Mouse (Mus musculus) granulocyte monocyte progenitor cell, adult 5-6 weeks (primary cell): ENCODE data around the gene Pnmal2. TPM values are rescaled to one million over a fixed set of nuclear protein-coding genes. Genes with fewer than 3 reads are reported as not detected.

Experiments
- ATAC-seq: replicated peaks from 2 replicates; pipeline ENCODE4 v1.8.0; 2016; ENCODE audit warnings: mild to moderate bottlenecking, moderate TSS enrichment, inconsistent platforms; ENCODE audit not compliant: poor library complexity, severe bottlenecking
- total RNA-seq, 2 experiments: library from RNA; stranded (forward) in 1 of 2; stranded (reverse) in 1 of 2; fragments of 200-712, 200-1000 nt in 1 of 2; fragments of >200 nt in 1 of 2; fragmentation: Nextera tagmentation in 1 of 2; gene quantifications; 2 replicates each; pipeline ENCODE4 v1.2.3; 2014 to 2017

Gene Pnmal2
- total RNA-seq, 2 experiments from 2014 or later = not detected

DNA sequence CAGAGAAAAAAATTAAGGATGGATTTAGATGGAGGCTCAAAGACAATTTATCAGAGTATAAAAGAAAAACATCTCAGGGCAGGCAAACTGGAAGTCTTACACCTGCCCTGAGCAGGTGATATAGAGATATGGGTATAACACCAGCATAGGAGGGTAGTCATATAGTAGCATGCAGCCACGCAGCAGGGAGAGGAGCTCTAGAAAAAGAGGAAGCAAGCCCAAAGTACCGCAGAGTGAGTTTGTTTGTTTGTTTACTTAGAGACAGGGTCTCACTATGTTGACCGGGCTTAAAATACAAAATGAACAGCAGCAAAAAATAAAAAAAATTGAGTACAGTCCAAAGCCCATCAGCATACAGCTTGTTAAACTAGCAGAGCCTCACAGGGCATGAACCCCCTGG is 26.7 kb downstream of the Pnmal2 start:
- peak; percentile 32; the same call in 1 of the 2 replicates for ATAC-seq

DNA sequence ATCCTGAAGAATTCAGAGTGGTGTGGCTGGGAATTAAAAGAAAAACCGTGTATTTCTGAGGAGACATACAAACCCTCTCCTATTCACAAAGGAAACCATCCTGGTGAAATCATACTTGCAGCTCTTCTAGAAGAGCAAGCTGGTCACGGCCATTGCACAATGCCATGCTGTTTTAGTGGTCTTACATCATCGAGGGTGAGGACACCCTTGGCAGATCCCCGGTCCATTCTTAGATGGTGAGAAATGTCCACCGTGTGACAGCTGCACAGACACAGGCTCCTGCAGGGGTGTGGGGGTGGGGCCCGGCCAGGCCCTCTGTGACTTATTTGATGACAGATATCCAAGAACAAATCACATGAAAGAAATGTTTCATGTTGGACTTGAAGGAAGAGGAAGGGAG is 29.5 kb downstream of the Pnmal2 start:
- ATAC-seq = peak; percentile 99

DNA sequence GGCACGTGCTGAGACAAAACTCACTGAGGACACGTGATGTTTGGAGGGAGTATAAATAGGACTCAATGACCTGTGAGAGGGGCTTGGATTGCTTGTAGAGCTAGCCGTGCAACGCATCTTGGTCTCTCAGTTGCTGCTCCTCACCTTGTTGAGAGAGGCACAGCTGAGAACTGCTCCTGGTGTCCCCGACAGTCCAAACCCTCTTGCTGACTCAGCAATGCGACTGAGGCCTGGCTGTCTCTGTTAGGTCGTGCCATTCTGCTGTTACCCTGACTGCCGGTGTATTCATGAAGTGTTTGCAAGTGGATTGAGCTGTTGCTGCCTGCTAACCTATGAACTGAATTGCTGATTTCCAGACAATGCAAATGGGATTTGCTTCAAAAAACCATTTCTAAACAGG is 31.8 kb downstream of the Pnmal2 start:
- ATAC-seq = no peak

DNA sequence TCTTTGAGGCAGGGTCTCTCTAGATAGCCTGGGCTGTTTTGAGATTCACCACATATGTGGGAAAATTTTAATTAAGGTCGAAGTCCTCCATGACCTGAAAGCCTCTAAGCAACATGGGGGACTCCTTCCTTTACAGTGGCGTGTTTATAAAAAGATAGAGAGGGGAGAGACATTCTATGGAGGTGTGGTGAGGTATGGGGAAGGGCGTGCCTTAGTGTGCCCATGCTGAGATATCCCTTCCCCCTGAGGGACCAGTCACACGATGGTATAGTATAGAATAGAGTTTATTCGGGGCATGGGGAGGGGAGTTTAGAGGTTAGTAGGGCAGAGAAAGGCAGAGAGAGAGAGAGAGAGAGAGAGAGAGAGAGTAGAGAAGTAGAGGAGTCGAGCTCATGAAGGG is 33.7 kb downstream of the Pnmal2 start:
- no peak for ATAC-seq

DNA sequence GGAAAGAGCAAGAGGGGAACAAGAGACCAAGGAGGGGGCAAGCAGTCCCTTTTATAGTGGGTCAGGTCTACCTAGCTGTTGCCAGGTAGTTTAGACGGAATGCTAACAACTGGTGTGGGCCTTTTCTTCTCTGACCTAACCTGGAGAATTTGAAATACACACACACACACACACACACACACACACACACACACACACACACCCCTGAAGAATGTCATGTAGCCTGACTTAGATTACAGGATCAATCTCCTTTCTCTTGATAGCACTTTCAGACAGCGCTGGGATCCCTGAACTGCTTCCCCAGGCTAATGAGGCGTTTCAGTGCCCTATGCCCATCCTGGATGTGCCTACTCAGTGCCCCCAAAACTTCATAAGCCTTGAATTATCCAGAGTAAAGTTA is 34.1 kb downstream of the Pnmal2 start:
- ATAC-seq = no peak

DNA sequence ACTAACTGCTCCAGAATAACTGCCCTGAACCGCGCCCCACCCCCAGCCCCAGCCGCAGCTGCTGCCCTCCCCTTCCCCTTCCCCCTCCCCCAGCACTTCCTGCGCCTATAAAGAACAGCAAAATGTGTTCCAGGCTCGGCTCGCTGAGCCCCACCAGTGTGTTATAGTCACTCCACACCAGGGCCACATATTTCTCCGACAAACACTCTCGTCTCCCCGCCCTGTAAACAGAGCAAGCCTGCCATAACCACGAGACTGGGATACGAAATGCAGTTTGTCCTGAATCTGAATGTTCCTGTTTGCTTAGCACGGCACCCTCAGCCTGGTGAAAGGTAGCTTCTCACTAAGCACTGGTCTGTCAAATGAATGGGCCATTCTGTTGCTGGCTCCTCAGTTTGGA is 35.9 kb downstream of the Pnmal2 start:
- peak; percentile 52; the same call in 1 of the 2 replicates for ATAC-seq

DNA sequence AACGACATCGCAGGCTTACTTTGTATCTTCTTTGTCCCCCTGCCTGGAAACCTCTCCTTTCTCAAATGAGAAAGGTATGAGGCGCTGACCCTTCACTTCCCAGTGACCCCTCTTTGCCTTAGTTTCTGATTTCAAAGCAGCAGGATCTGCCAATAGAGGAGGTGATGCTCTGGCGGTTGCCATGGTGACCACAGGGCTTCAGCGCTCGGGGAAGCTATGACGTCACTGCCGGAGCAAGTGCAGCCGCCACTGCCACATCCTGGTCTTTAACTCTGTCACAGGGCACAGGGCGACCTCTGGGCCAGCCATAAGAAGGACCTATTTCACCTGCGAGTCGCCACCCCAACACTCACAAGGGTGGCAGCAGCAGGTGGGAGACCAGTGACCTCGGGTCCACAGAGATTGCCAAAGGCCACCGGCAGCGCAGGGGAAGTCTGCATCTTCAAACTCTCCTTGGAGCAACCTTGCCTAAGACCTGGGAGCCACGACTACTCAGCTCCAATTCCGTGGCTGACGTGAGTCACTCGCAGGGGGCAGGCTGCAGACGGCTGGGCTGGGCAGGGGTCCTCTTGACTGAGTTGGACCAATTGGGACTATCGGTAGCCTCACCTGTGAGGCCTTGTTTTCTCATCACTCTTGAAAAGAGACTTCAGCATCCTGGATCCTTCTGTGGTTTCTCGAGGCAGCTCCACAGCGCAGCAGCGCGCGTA is 38.5 kb downstream of the Pnmal2 start, which contains the start of gene Gm42372:
Gene Gm42372, plus strand, starts transcription at position 228 of the 710 bp plus-strand sequence.
- peak; percentile 78 for ATAC-seq

DNA sequence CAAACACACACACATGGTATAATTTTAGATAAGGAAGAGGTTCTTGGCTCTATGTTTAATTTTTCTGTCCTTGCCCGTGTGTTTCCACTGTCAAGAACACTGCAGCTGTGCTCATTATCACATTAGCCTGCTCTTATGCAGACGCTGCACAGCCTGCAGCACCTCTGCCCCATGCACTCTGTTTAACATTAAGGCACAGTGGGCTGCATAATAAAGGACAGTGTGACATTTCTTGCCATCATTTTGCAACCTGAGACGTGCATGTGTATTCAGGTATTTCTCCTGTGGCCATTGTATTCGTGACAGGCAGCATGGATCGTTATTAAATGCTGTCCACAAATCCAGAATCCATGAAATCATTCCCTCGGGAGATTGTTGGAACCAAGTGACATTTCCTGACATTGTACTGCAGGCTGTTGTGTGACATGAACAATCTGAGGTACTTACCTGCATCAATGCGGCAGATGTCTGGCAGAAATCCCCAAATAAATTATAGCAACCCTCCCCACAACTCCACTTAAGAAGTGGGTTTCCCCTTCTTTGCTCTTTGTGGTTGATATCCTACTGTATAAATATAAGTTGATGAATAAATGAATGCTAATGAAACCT is 43.2 kb downstream of the Pnmal2 start:
- no peak for ATAC-seq

DNA sequence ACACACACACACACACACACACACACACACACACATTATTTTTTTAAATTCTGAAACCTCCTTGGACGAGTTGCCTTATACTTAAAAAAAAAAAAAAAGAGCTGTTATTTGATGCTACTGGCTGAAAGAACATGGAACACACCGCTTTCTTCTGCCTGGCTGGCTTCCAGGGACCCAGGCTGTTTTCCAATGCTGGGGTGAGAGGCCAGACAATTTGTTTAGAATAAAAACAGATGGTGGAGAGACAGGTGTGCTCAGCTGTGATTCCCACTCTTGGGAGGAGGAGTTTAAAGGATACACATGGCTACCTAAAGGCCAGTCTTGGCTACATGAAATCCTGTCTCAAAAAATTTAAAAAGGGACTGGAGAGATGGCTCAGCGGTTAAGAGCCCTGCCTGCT is 43.9 kb downstream of the Pnmal2 start:
- ATAC-seq = no peak

DNA sequence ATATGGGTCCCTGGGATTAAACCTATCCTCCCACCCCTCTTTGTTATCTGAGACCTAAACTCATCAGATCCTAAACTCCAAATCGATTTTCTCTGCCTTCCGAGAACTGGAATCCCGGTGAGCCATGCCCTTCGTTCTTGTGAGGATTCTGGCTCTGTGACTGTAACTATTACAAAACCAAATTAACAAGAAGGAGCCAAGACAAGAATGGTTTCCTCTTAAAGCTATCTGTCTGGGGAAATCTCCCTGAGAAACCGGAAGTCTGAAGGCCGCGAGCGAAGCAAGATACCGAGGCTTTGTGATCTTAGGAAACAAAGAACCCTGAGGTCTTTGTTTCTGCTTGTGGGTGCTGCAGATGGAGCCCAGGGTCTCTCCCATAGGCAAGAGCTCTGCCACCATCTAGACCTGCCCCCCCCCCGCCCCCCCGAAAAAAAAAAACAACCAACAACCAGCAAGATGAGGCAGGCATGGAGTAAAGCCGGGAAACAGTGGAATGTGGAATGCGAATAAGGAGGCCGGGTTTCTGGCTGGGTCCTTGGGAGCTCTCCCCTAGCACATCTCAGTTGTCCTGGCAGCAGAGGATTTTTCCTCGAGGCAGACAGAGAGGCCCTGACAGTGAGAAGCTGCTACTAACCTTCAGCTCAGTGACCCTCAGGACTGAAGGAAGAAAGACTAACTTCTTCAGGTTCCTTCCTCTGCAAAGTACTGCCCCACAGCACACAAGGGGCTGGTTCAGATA is 45.7 kb downstream of the Pnmal2 start:
- peak; percentile 52 for ATAC-seq

DNA sequence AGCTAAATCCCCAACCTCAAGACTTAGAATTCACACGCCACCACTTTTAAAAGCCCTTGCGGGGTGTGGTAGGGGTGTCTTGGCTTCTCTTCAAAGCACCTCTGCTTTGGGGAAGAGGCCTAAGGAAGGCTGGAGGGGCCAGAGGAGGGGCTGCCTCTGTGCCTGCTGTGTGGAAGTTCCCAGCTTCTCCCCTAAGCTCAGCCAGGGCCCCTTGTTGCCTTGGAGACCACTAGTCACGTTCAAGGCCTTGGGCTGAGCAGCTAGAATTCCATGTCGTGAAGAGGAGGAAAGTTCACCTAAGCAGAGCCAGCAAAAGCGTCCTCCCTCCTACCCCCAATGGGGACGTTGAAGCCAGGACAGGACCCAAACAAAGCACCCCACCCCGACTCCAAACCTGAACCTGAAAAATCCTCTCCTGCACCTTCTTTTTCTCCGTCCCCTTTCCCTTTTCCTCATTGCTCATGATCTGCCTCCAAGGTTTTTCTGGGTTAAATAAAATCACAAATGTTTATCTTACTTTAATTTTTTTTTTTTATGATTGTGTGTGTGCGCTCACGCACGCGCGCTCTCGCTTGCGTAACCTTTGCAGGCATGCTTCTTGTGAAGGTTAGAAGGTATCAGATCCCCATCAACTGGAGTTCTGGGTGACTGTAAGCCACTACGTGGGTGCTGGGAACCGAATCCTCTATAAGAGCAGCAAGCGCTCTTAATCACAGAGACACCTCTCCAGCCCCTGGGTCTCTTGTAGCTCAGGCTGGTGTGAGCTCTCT is 47.4 kb downstream of the Pnmal2 start:
- peak; percentile 17; the same call in 1 of the 2 replicates for ATAC-seq

DNA sequence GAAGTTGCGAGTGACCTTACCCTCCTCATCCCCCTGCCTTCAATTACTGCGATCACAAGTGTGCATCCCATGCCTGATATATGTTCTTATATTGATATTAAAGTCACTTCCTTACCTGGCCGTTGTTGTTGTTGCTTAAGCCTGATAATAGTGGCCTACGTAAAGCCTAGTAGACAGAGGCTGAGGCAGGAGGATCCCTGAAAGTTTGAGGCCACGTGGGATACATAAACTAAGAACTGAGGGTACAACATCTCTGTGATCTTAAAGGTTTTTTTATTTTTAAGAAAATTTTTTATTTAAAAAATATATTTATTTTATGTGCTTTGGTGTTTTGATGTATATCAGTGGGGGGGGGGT is 47.9 kb downstream of the Pnmal2 start, which contains the start of gene Ccdc8:
Gene Ccdc8, plus strand, starts transcription at position 258 of the 357 bp plus-strand sequence.
- no peak for ATAC-seq

DNA sequence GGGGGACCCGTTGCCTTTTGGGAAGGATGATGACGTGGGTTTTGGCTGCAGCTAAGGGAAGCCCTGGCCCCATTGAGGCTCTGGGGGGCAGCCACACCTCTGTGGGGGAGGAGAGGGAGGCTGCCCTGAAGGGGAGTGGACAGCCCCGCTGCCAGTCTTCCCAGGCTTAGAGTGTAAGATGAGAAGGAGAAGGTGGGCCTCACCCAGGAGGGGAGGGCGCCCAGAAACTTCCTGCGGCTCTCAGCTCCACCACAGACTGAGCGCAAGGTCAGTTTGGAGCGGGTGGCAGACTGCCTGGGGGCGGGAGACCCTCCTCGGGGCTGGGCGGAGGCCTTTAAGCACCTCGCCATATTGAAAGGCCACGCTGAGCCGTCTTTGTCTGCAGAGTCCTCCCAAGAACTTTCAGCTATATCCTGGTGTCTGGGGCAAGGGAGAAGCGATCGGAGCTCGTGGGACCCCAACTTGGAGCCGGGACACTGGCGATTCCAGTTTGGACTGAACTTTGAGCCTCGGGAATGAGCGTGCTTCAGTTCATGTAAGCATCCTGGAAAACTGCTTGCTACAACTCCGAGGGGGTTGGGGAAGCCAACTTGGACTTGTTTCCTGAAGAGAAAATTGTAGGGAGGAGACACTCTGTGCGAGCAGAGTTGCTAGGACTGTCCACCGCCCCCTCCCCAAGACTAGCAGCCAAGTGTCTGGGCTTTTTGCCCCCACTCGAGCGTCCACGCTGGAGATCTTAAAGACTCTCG is 49.3 kb downstream of the Pnmal2 start:
- ATAC-seq = peak; percentile 85

DNA sequence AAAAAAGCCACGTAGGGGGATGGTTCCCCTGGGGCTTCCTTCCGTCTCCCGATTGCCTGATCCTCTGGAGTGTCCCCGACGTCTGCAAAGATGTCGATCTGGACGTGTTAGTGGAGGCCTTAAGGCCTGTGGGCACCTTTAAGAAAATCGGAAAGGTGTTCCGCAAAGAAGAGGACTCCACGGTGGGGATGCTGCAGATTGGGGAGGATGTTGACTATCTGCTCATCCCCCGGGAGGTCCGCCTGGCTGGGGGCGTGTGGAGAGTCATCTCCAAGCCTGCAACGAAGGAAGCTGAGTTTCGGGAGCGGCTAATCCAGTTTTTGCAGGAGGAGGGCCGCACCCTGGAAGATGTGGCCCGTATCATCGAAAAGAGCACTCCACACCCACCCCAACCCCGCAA is 49.9 kb downstream of the Pnmal2 start:
- no peak for ATAC-seq

DNA sequence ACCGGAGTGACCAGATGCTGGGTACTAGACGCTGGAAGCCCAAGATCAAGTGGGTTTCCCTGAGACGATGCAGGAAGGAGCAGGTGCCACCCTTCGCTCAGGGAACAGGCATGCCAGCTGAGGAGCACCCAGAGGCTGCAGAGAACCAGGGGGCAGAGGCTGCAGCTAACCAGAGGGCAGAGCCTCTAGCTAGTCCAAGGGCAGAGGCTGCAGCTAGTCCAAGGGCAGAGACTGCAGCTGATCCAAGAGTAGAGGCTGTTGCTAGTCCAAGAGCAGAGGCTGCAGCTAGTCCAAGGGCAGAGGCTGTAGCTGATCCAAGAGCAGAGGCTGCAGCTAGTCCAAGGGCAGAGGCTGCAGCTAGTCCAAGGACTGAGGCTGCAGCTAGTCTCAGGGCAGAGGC is 50.9 kb downstream of the Pnmal2 start:
- no peak for ATAC-seq

Other genes starting within 250 kb of the Pnmal2 start
- not detected in 2 replicates for gene Ceacam9, start 222.8 kb upstream of the Pnmal2 start, total RNA-seq (2014; fragmentation: Nextera tagmentation)
- gene Ceacam9, start 222.8 kb upstream of the Pnmal2 start, total RNA-seq (2017) = not detected in 2 replicates
- 141 and 168 TPM in 2 replicates for gene Ap2s1, start 206.3 kb upstream of the Pnmal2 start, total RNA-seq (2014; fragmentation: Nextera tagmentation)
- gene Ap2s1, start 206.3 kb upstream of the Pnmal2 start, total RNA-seq (2017) = 102 and 128 TPM in 2 replicates
- gene Slc1a5, start 163.3 kb upstream of the Pnmal2 start, total RNA-seq (2014; fragmentation: Nextera tagmentation) = 110 and 118 TPM in 2 replicates
- 46.4 and 47.2 TPM in 2 replicates for gene Slc1a5, start 163.3 kb upstream of the Pnmal2 start, total RNA-seq (2017)
- gene Strn4, start 128.8 kb upstream of the Pnmal2 start, total RNA-seq (2014; fragmentation: Nextera tagmentation) = 36.8 and 50.4 TPM in 2 replicates
- gene Strn4, start 128.8 kb upstream of the Pnmal2 start, total RNA-seq (2017) = 47.0 and 63.5 TPM in 2 replicates
- 8.1 and 10.5 TPM in 2 replicates for gene Fkrp, start 128.0 kb upstream of the Pnmal2 start, total RNA-seq (2014; fragmentation: Nextera tagmentation)
- 9.3 and 11.0 TPM in 2 replicates for gene Fkrp, start 128.0 kb upstream of the Pnmal2 start, total RNA-seq (2017)
- gene Prkd2, start 101.8 kb upstream of the Pnmal2 start, total RNA-seq (2014; fragmentation: Nextera tagmentation) = 9.6 and 14.6 TPM in 2 replicates
- gene Prkd2, start 101.8 kb upstream of the Pnmal2 start, total RNA-seq (2017) = 3.4 and 11.9 TPM in 2 replicates
- gene Dact3, start 69.4 kb upstream of the Pnmal2 start, total RNA-seq (2014; fragmentation: Nextera tagmentation) = not detected in 2 replicates
- gene Dact3, start 69.4 kb upstream of the Pnmal2 start, total RNA-seq (2017) = 0.31 and 0.69 TPM in 2 replicates
- gene Gng8, start 52.9 kb upstream of the Pnmal2 start, total RNA-seq (2014; fragmentation: Nextera tagmentation) = not detected in 2 replicates
- 0.26 and 0.62 TPM in 2 replicates for gene Gng8, start 52.9 kb upstream of the Pnmal2 start, total RNA-seq (2017)
- 1.1 and 1.2 TPM in 2 replicates for gene Ptgir, start 38.2 kb upstream of the Pnmal2 start, total RNA-seq (2014; fragmentation: Nextera tagmentation)
- 2.2 and 2.6 TPM in 2 replicates for gene Ptgir, start 38.2 kb upstream of the Pnmal2 start, total RNA-seq (2017)
- 188 and 246 TPM in 2 replicates for gene Calm3, start 20.6 kb upstream of the Pnmal2 start, total RNA-seq (2014; fragmentation: Nextera tagmentation)
- 463 and 465 TPM in 2 replicates for gene Calm3, start 20.6 kb upstream of the Pnmal2 start, total RNA-seq (2017)
- gene Pnmal1, start 15.0 kb downstream of the Pnmal2 start, total RNA-seq (2014; fragmentation: Nextera tagmentation) = not detected in 2 replicates
- gene Pnmal1, start 15.0 kb downstream of the Pnmal2 start, total RNA-seq (2017) = not detected in 2 replicates
- gene Gm42372, start 38.4 kb downstream of the Pnmal2 start, total RNA-seq (2014; fragmentation: Nextera tagmentation) = 0.09 TPM in 1 of 2 replicates, not detected in the other
- gene Gm42372, start 38.4 kb downstream of the Pnmal2 start, total RNA-seq (2017) = 0.04 TPM in 1 of 2 replicates, not detected in the other
- gene Ccdc8, start 48.0 kb downstream of the Pnmal2 start, total RNA-seq (2014; fragmentation: Nextera tagmentation) = 4.6 and 4.9 TPM in 2 replicates
- 4.8 and 6.5 TPM in 2 replicates for gene Ccdc8, start 48.0 kb downstream of the Pnmal2 start, total RNA-seq (2017)
- gene Ppp5c, start 83.2 kb downstream of the Pnmal2 start, total RNA-seq (2014; fragmentation: Nextera tagmentation) = 96.2 and 123 TPM in 2 replicates
- 81.0 and 89.8 TPM in 2 replicates for gene Ppp5c, start 83.2 kb downstream of the Pnmal2 start, total RNA-seq (2017)
- 0.04 and 1.1 TPM in 2 replicates for gene Hif3a, start 117.7 kb downstream of the Pnmal2 start, total RNA-seq (2014; fragmentation: Nextera tagmentation)
- gene Hif3a, start 117.7 kb downstream of the Pnmal2 start, total RNA-seq (2017) = 0.05 and 0.47 TPM in 2 replicates
- 0.15 and 0.49 TPM in 2 replicates for gene Psg16, start 129.4 kb downstream of the Pnmal2 start, total RNA-seq (2014; fragmentation: Nextera tagmentation)
- 0.22 and 0.41 TPM in 2 replicates for gene Psg16, start 129.4 kb downstream of the Pnmal2 start, total RNA-seq (2017)
- gene Ceacam3, start 205.6 kb downstream of the Pnmal2 start, total RNA-seq (2014; fragmentation: Nextera tagmentation) = not detected in 2 replicates
- gene Ceacam3, start 205.6 kb downstream of the Pnmal2 start, total RNA-seq (2017) = not detected in 2 replicates